Mouse (Mus musculus) cerebellum, postnatal 36 days (tissue): ENCODE measurements at regions not wholly inside any gene's neighbourhood (a gene's known extent, or its start where the extent isn't known, plus 50 kb on each side); places are given as distances from the start of the nearest gene placed in this dataset.

Experiments
- DNase-seq, 2 experiments: peaks; one replicate each; pipeline ENCODE4 v3.0.0; 2021 to 2022; ENCODE audit warnings: mixed read lengths in 2 of 2

- DNase-seq, result no peak
Measured at GRCm38 (mm10) chr1:81747025-81747424, 485.9 kb upstream of the Gm9747 start.

- no peak for DNase-seq
Measured at GRCm38 (mm10) chr1:81754067-81754466, 478.8 kb upstream of the Gm9747 start.

- no peak for DNase-seq
Measured at GRCm38 (mm10) chr1:81755281-81755680, 477.6 kb upstream of the Gm9747 start.

- no peak for DNase-seq
Measured at GRCm38 (mm10) chr1:81755694-81756093, 477.2 kb upstream of the Gm9747 start.

- no peak for DNase-seq
Measured at GRCm38 (mm10) chr1:81759919-81760318, 473.0 kb upstream of the Gm9747 start.

- no peak for DNase-seq
Measured at GRCm38 (mm10) chr1:81771704-81772103, 461.2 kb upstream of the Gm9747 start.

- DNase-seq, result no peak
Measured at GRCm38 (mm10) chr1:81780583-81780982, 452.3 kb upstream of the Gm9747 start.

- no peak for DNase-seq
Measured at GRCm38 (mm10) chr1:81784305-81784704, 448.6 kb upstream of the Gm9747 start.

- no peak for DNase-seq
Measured at GRCm38 (mm10) chr1:81794771-81795170, 438.1 kb upstream of the Gm9747 start.

GRCm38 (mm10) chr1:81795399-81795798 is 437.5 kb upstream of the Gm9747 start:
- DNase-seq, result no peak

- DNase-seq, result no peak
Measured at GRCm38 (mm10) chr1:81811591-81811990, 421.3 kb upstream of the Gm9747 start.

- DNase-seq, result no peak
Measured at GRCm38 (mm10) chr1:81818884-81819283, 414.0 kb upstream of the Gm9747 start.

GRCm38 (mm10) chr1:81841966-81842365 is 390.9 kb upstream of the Gm9747 start:
- DNase-seq, result no peak

- DNase-seq, result no peak
Measured at GRCm38 (mm10) chr1:81850462-81851144, 382.3 kb upstream of the Gm9747 start.

GRCm38 (mm10) chr1:81859464-81859863 is 373.4 kb upstream of the Gm9747 start:
- DNase-seq, result no peak

- no peak for DNase-seq
Measured at GRCm38 (mm10) chr1:81864571-81864970, 368.3 kb upstream of the Gm9747 start.

GRCm38 (mm10) chr1:81886940-81887531 is 345.9 kb upstream of the Gm9747 start:
- no peak for DNase-seq

- DNase-seq, result no peak
Measured at GRCm38 (mm10) chr1:81897241-81897640, 335.7 kb upstream of the Gm9747 start.

- no peak for DNase-seq
Measured at GRCm38 (mm10) chr1:81900843-81901242, 332.1 kb upstream of the Gm9747 start.

GRCm38 (mm10) chr1:81904056-81904455 is 328.9 kb upstream of the Gm9747 start:
- no peak for DNase-seq

GRCm38 (mm10) chr1:81912607-81913006 is 320.3 kb upstream of the Gm9747 start:
- DNase-seq, result no peak

- no peak for DNase-seq
Measured at GRCm38 (mm10) chr1:81913561-81913964, 319.3 kb upstream of the Gm9747 start.

GRCm38 (mm10) chr1:81916840-81917239 is 316.1 kb upstream of the Gm9747 start:
- DNase-seq, result no peak

- no peak for DNase-seq
Measured at GRCm38 (mm10) chr1:81927721-81928120, 305.2 kb upstream of the Gm9747 start.

- DNase-seq, result no peak
Measured at GRCm38 (mm10) chr1:81933064-81933463, 299.8 kb upstream of the Gm9747 start.
